Mouse (Mus musculus) adrenal gland (tissue): ENCODE measurements around the gene Gm9603.
"Not testable (repeated sequence)": the region's sequence is repeated elsewhere in the genome, so short reads cannot be mapped to it uniquely, and the experiment has no call there.

ENCODE experiments used
- intact Hi-C: fragments of 180-260 bp; cut with DNase I; formaldehyde crosslinking; loops from one replicate; pipeline ENCODE4 v1.15.1; 2025
- long read RNA-seq, 2 experiments: library from polyadenylated mRNA; unstranded; transcript quantifications; one replicate each; pipeline ENCODE4 v2.0.0; 2020; ENCODE audit warnings: borderline replicate concordance in 1 of 2; ENCODE audit not compliant: insufficient replicate concordance in 1 of 2

The Gm9603 gene
- long read RNA-seq, experiment 1 = 0 reads
- long read RNA-seq, experiment 2 = 0 reads

GRCm38 (mm10) chr14:5687357-5687756 lies at the start of gene Gm9603:
TSS of gene Gm9603 (minus strand) at chr14:5687457.
- intact Hi-C loops = not testable (repeated sequence)

GRCm38 (mm10) chr14:5632928-5633327 lies 54.3 kb downstream of the Gm9603 start, which contains the start of gene Gm8265:
TSS of gene Gm8265 (minus strand) at chr14:5633028.
- intact Hi-C loops = not testable (repeated sequence)
